Mouse (Mus musculus) stomach, embryonic 14.5 days (tissue): Measurements from ENCODE around the gene Exosc2. TPM values are rescaled to one million over a fixed set of nuclear protein-coding genes. Genes with fewer than 3 reads are reported as not detected.

Source experiments
- ATAC-seq: fragments of 200-750 bp; cut with Nextera tagmentation; 2 replicates; pipeline ENCODE4 v1.8.0; 2017; ENCODE audit warnings: low read depth, moderate TSS enrichment; ENCODE audit not compliant: insufficient number of reproducible peaks, insufficient read depth, low FRiP score
- H3K27ac ChIP-seq: fragments of 300-500 bp; sonication (generic); 2 replicates; pipeline ENCODE4 v1.5.1; 2014; ENCODE audit warnings: mild to moderate bottlenecking, low read length, moderate library complexity, mixed read lengths
- H3K27me3 ChIP-seq: fragments of 300-500 bp; sonication (generic); 2 replicates; pipeline ENCODE4 v1.6.1; 2014; ENCODE audit warnings: low read length, control low read depth, mixed read lengths; ENCODE audit not compliant: control insufficient read depth, insufficient read depth
- H3K36me3 ChIP-seq: fragments of 300-500 bp; sonication (generic); 2 replicates; pipeline ENCODE4 v1.6.1; 2014; ENCODE audit warnings: mild to moderate bottlenecking, control low read depth, low read length, moderate library complexity, mixed read lengths; ENCODE audit not compliant: control insufficient read depth, insufficient read depth
- H3K4me1 ChIP-seq: fragments of 300-500 bp; sonication (generic); 2 replicates; pipeline ENCODE4 v1.6.1; 2014; ENCODE audit warnings: low read length, control low read depth, mixed read lengths; ENCODE audit not compliant: control insufficient read depth, insufficient read depth
- H3K4me2 ChIP-seq: fragments of 300-500 bp; sonication (generic); replicated peaks from 2 replicates; pipeline ENCODE4 v1.6.1; 2014; ENCODE audit warnings: low read depth, low read length, control low read depth
- H3K4me3 ChIP-seq: fragments of 300-500 bp; sonication (generic); 2 replicates; pipeline ENCODE4 v1.5.1; 2014; ENCODE audit warnings: low read depth, low read length, control low read depth
- H3K9ac ChIP-seq: fragments of 300-500 bp; sonication (generic); replicated peaks from 2 replicates; pipeline ENCODE4 v1.6.1; 2014; ENCODE audit warnings: low read depth, mild to moderate bottlenecking, control low read depth, low read length, moderate library complexity, mixed read lengths
- H3K9me3 ChIP-seq: fragments of 300-500 bp; sonication (generic); 2 replicates; pipeline ENCODE4 v1.6.1; 2016; ENCODE audit warnings: low read depth, low read length, control low read depth; ENCODE audit not compliant: control insufficient read depth
- WGBS: fragments of 180-500 bp; shearing (Covaris S2); extraction: QIAGEN DNeasy Blood & Tissue Kit; methylation state at CpG from one replicate; pipeline ENCODE4 v1.1.7; 2014; 5-methylcytosine and 5-hydroxymethylcytosine counted together
- polyA plus RNA-seq: library from polyadenylated mRNA; unstranded; fragments of >200 nt; fragmentation: Nextera tagmentation; extraction: Ambion mirVana; gene quantifications from 2 replicates; pipeline ENCODE4 v1.2.1, GENCODE M21; 2014

Gene Exosc2
- polyA plus RNA-seq, 1 experiment from 2014 or later, result 54.2 TPM

- no peak overlapping the region for H3K27ac ChIP-seq
- no peak overlapping the region for H3K4me3 ChIP-seq
- no peaks in the 10 kb centered on the region for H3K9me3 ChIP-seq
- ATAC-seq, result no peak
- H3K4me1 ChIP-seq, result peaks cover 6% of the 10 kb centered on the region
- H3K36me3 ChIP-seq, result no peaks in the 10 kb centered on the region
- H3K27me3 ChIP-seq, result peaks cover 89% of the 10 kb centered on the region
- no peak overlapping the region for H3K4me2 ChIP-seq
- H3K9ac ChIP-seq, result no peak overlapping the region
- WGBS, result under 1% methylated on average over 12 of the region's 13 CpGs
Measured at GRCm38 (mm10) chr2:31639466-31639760, 31.1 kb upstream of the Exosc2 start.

DNA sequence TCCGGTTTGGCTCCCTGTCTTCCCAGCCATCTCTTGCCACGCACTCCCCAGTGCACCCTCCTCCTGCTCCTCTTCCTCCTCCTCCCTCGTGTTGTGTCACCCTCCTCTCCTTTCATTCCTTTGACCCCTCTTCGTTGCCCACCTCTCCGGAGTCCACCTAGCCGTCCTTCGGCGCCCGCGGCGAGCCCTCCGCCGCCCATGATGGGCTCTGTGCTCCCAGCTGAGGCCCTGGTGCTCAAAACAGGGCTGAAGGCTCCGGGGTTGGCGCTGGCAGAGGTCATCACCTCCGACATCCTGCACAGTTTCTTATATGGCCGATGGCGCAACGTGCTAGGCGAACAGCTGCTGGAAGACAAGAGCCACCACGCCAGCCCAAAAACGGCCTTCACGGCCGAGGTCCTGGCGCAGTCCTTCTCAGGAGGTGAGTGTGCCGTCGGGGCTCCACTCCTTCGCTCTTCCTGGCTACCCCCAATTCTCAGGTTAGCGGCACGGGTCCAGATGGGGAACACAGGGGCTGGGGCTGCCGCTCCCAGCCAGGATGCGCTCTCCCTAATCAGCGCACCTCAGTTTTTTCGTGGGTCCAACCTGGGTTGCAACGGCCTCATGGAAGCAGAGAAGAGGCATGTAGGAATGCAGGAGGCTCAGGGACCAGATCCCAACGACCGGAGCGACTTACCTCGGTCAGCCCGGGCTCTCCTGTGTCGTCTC is 30.5 kb upstream of the Exosc2 start, which contains the start of gene Prdm12:
Prdm12 (plus strand) TSS at position 137 of the 708 bp plus-strand sequence.
- Histone ChIP-seq H3K27ac (no peak within 1 kb of the TSS), H3K4me2 (no peak within 1 kb of the TSS), H3K4me3 (no peak within 1 kb of the TSS; the same call in 1 of the 2 replicates), H3K9me3 (no peaks in the 10 kb centered on the region), H3K9ac (no peak within 1 kb of the TSS), H3K4me1 (peaks cover 6% of the 10 kb centered on the region), H3K27me3 (peaks cover 89% of the 10 kb centered on the region), H3K36me3 (no peaks in the 10 kb centered on the region)
- WGBS, result 1% methylated on average over 41 of the region's 41 CpGs
- ATAC-seq, result no peak

DNA sequence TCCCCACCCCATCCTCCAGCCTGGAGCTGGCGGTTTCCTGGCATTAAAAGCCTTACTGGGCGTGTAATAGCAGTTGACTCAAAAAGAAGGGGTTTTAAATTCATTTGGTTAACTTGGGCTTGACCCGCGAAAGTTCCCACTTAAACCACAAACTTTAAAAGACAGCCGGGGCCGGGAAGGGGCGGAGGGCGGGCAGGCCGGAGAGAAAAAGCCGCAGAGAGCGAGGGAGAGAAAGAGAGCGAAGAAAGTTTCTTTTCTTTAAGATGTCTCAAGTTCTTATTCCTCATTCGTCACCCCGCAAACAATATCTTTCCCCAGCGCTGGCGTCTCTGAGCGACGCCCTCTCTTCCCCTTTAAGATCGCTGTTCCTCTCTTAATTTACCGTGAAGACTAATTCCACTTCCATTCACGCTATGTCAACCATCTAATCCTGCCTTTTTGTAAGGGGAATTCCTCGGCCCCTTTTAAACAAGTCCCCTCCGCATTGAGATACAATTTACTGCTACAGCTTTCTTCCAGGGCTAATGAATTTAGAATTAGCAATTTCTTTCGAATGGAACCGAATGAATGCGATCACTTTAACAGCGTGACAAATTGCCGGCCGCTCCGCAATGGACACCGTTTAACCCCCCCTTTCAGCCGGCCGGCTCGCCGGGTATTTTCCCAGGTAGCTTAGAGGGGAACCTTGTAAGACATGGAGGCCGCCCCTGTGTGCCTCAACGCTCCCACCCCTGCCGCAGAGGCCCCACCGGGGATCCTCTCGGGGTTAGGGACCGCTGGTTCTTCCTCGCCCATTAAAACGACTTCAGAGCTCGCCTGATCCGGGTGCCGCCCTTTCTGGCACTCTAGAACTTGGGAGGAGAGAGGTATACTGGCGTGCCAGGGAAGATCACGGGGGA is 29.7 kb upstream of the Exosc2 start:
- Histone ChIP-seq H3K4me1 (peaks cover under 1% of the 10 kb centered on the region), H3K4me3 (no peak overlapping the region; the same call in 1 of the 2 replicates), H3K27ac (no peak overlapping the region), H3K36me3 (no peaks in the 10 kb centered on the region), H3K4me2 (no peak overlapping the region), H3K27me3 (peaks cover 82% of the 10 kb centered on the region), H3K9me3 (no peaks in the 10 kb centered on the region), H3K9ac (no peak overlapping the region)
- no peak for ATAC-seq
- WGBS, result under 1% methylated on average over 48 of the region's 48 CpGs

GRCm38 (mm10) chr2:31641508-31641830 is 29.0 kb upstream of the Exosc2 start:
- no peak overlapping the region for H3K4me3 ChIP-seq

GRCm38 (mm10) chr2:31641929-31642328 is 28.6 kb upstream of the Exosc2 start:
- ATAC-seq, result no peak
- Histone ChIP-seq H3K27me3 (peaks cover 76% of the 10 kb centered on the region), H3K9me3 (no peaks in the 10 kb centered on the region), H3K4me2 (no peak overlapping the region), H3K27ac (no peak overlapping the region), H3K4me3 (no peak overlapping the region), H3K36me3 (no peaks in the 10 kb centered on the region), H3K4me1 (no peaks in the 10 kb centered on the region; the same call in 1 of the 2 replicates), H3K9ac (no peak overlapping the region)
- 5% methylated on average over 18 of the region's 18 CpGs for WGBS

More at GRCm38 (mm10) chr2:31641508-31641830, 29.0 kb upstream of the Exosc2 start:
- Histone ChIP-seq H3K9ac (no peak overlapping the region), H3K27ac (no peak overlapping the region), H3K27me3 (peaks cover 79% of the 10 kb centered on the region), H3K9me3 (no peaks in the 10 kb centered on the region), H3K4me2 (no peak overlapping the region), H3K36me3 (no peaks in the 10 kb centered on the region), H3K4me1 (no peaks in the 10 kb centered on the region; the same call in 1 of the 2 replicates)
- 1% methylated on average over 11 of the region's 11 CpGs for WGBS
- ATAC-seq, result no peak

GRCm38 (mm10) chr2:31653971-31654853 is 16.3 kb upstream of the Exosc2 start:
- Histone ChIP-seq H3K9ac (peak overlapping the region; percentile 21; the same call in 1 of the 2 replicates), H3K4me1 (peaks cover 6% of the 10 kb centered on the region; the same call in 1 of the 2 replicates), H3K4me3 (peak overlapping the region; percentile 41), H3K4me2 (peak overlapping the region; percentile 100), H3K9me3 (no peaks in the 10 kb centered on the region), H3K27ac (no peak overlapping the region), H3K36me3 (no peaks in the 10 kb centered on the region), H3K27me3 (peaks cover 45% of the 10 kb centered on the region)
- ATAC-seq, result peak; percentile 39; the same call in 1 of the 2 replicates
- under 1% methylated on average over 106 of the region's 109 CpGs for WGBS

DNA sequence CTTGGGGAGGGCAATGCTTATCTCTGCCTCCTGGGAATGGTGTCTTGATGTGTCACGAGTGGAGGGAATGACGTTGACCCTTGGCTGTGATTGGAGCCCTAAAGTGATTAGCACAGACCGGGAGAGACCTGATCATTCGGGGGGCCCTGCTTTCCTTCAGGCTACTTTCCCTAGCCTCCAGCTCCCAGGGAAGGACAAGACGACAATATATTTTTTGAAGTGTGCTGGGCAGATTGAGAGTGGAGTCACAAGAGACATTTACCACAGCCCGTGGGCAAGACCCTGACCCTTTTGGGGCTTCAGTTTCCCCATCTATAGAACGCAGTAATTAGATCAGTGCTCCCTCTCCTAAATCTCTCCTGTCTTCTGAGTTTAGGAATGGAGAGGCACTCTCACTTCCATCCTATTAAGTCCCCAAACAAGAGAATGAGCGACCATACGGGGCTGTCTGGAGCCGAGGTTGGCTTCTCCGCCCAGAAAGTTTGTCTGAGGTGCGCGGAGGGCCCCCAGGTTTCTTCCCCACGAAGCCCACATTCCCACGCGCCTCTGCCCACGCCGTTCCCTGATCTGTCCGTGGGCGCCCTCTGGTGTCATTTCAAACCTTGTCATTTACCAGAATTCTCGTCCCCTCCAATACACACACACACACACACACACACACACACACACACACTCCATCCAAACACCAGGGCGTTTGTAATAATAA is 15.5 kb upstream of the Exosc2 start:
- peaks cover 6% of the 10 kb centered on the region; the same call in 1 of the 2 replicates for H3K4me1 ChIP-seq
- peak overlapping the region; percentile 21; the same call in 1 of the 2 replicates for H3K9ac ChIP-seq
- H3K4me2 ChIP-seq, result peak overlapping the region; percentile 100
- no peaks in the 10 kb centered on the region for H3K36me3 ChIP-seq
- WGBS, result 6% methylated on average over 22 of the region's 22 CpGs
- ATAC-seq, result no peak
- no peak overlapping the region for H3K27ac ChIP-seq
- peak overlapping the region; percentile 41 for H3K4me3 ChIP-seq
- H3K27me3 ChIP-seq, result peaks cover 39% of the 10 kb centered on the region
- no peaks in the 10 kb centered on the region for H3K9me3 ChIP-seq
